Mouse (Mus musculus) kidney, adult 9 months (tissue): ENCODE measurements around the gene Chmp4b.

ENCODE experiments used
- DNase-seq: peaks from one replicate; pipeline ENCODE4 v3.0.0; 2022

Gene Chmp4b

DNA sequence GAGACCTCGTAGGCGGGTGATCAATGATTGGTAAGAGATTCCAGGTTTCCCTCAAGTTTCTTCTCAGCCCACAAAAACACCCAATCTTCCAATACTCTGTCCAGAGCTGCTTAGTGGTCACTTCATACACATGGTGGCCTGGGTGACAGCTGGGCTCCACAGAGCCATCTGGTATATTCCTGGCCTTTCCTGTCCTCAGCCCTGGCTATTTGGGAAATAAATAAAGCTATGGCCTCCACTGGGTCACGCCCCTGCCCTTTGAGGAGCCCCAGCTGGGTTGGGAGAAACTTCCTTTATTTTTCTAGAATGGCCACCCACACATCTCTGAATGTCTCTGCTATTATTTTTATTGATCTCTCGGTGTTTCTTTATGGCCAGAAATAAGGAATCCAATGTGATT is 72.0 kb downstream of the Chmp4b start:
- DNase-seq: no peak

DNA sequence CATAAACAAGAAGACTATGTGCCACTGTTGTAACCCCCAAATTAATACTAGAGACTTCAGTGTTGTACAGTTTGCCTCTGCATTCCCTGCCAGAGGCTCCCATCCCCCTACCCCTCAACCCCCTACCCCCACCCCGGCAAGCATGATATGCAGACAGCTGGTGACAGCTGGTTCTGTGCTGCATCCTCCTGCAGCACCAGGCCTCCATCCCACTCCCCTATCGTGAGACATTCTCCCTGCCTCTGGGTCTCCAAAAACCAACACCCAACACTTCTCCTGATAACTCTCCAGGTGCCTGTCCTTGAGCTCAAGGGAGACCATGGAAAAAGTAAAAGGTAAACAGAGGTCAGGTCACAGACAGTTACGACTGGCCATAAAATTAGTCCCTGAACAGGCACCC is 78.2 kb downstream of the Chmp4b start:
- no peak for DNase-seq

DNA sequence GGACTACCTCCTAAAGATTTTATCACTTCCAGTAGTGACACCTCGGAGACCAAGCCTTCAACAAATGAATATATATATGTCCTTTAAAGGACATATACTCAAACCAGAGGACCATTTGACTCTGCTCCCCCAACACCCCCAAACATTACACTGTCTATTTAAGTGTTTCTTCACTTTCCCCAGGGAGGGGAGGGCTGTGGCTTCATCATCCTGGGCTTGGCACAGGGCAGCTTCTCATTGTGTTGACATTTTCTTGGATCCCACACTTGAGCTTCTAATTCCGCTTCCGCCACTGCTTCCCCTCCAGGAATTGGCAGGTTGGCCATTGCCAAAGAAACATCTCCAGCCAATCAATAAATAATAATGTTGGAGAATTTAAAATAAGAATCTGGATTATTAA is 79.3 kb downstream of the Chmp4b start:
- DNase-seq: no peak

DNA sequence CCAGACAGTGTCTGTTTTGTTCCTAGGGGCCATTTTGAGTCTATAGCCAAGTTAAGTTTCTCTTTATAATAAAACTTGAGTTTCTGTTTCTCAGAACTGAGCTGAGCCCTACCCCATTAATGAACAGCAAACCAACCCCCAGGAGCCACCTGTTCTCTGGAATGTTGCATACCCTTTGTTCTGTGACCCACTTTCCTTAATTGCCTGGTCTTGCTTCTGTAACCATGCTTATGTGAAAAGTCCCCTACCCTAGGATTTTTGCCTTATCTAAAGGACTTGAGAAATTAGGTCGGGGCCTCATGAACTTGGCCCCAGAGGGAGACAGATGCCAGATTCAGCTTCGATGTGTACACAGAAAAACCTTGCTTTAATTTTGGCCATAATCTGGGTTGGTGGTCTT is 80.4 kb downstream of the Chmp4b start:
- DNase-seq: no peak

DNA sequence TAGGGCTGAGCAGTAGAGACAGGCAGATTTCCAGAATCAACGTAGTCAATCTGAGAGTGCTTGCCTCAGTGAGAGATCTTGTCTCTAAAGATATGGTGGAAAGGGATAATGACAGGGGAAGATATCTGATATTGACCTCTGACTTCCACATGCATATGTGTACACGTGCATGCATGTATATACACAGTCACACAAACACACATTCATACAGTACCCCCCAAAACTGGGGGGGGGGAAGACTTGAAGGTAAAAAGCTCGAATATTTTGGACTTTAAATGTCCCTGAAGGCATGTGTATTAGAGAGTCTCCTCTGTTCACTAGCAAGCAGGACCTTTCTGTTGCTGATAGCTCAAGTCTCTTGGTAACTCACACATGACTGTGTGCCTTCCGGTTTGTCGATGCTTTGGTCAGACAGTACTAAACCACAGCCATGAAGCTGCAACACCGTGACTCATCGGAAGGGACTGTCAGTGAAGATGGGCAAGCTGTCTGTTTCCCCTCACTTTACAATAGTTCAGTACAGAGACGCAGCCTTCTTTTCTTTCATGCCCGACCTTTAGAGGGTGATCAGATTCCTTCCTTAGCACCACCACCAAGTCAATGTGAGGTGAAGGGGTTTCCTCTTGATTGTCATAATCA is 81.1 kb downstream of the Chmp4b start:
- DNase-seq: no peak

DNA sequence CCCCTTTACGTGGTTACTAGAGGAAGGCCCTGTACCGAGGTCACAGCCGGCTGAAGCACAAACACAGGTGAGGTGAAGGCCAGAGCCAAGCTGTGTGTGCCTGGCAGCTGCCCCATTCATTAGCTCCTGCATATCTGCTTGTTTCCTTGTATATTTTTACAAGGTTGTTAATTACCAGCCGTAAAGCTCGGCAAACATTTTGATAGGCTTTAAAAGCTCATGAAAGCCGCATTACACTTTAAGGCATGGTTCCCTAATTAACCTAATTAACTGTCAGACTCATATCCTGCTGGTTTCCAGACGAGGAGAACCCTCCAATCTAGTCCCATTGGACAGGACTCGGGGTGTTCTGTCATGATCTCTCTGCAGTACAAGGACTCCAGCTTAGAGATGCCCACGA is 83.5 kb downstream of the Chmp4b start:
- DNase-seq: no peak

DNA sequence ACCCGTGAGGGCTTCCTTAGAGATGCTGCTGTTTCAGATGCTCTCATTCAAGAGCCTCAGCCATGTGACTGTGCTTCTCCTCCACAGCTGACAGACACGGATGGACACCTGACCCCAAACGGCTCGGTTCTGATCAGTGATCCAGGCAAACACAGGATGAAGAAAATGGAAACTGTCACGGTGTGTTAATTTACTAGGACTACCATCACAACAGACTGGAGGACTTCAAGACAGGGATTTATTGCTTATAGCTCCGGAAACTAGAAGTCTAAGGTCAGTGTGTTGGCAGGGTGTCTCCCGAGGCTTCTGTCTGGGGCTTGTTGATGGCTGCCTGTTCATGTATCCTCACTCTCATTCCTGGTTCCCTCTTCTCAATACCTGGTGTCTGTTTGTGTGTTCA is 83.9 kb downstream of the Chmp4b start:
- no peak for DNase-seq

DNA sequence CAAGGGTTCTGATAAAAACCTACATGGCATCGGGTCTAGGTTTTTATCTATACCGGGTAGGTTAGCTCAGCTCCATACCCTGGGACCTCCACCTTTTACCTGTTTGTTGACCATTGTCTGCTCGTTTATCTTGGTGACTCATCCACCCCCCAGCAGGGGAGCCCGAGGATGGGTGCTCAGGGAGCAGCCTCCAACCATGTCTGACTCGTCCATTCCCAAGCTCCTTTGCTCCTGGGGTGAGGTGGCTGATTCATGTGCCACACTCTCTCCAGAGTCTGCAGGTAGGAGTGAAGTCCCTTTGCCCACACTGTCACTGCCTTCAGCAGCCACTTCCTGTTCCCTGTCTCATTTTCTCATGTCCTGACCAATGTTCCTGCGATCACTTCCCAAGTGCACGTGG is 84.5 kb downstream of the Chmp4b start:
- no peak for DNase-seq

DNA sequence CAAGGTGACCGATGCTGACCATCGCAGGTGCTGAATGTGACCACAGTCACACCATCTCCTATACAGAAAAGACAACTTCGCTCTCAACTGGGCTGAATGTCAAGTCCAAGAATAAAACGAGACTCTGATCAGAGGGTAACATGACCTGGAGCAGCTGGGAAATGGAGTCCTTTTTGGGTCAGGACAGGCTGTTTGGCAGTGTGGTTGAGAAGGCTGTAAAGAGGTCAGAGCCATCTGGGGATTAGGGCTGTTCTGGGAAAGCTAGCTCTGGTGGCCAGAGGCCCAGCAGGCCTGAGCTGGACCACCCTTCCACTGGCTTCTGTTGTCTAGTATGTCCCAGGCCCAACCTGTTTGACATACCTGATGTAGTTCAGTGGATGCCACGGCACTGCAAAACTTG is 87.1 kb downstream of the Chmp4b start:
- DNase-seq: no peak

DNA sequence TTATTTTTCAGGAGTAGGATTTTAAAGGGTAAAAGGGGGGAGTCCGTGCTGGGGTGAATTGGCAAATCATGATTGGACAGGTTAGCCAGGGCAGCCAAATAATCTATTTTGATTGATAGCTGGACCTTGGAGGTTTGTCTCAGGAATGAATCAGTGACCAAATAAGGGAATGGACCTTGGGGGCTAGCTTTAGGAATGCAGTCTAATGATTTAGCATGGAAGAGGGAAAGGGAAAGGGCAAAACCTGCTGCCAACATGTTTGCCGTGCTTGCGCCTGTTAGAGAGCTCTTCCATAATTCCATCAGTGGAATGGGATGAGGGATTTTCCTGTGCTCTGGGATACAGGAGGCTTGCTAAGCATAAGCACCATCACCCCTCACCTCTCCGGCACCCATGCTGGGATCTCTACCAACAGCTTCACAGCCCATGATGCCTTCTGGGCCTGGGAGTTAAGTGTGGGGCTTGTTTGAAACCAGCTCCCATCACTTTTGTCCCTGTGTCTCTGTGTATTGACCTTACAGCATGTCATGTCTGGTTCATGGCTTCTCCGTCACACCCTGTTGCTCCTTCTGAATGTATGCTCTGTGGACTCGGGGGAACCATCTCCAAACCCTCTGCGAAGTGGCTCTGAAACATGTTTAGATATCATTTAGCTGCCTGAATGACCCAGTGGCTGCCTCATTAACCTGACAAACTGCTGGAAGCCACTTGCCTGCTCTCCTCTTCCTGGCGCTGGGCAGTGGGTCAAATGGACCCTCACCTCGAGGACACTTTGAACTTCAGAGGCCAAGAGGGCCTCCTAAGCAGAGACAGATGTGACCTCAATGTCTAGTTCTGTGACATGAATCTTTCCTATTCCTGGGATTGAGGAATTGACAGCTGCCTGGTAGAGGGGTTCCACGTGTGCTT is 91.7 kb downstream of the Chmp4b start:
- no peak for DNase-seq

DNA sequence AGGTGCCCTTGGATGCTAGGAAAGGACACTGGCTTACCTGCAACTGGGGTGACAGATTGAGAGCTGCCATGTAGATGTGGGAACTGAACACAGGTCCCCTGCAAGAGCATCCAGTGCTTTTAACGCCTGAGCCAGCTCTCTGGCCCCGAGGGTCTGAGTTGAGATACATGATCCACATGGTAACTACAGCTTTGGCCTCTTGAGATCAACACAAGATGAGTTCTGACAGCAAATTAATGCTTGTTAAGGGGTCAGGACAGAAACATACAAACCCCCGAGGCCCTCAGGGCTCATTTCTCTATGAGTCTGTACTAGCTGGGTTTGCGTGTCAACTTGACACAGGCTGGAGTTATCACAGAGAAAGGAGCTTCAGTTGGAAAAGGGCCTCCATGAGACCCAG is 92.4 kb downstream of the Chmp4b start:
- no peak for DNase-seq
